10 mouse cellular contexts compared by ENCODE assay signal in the genomic region with DNA sequence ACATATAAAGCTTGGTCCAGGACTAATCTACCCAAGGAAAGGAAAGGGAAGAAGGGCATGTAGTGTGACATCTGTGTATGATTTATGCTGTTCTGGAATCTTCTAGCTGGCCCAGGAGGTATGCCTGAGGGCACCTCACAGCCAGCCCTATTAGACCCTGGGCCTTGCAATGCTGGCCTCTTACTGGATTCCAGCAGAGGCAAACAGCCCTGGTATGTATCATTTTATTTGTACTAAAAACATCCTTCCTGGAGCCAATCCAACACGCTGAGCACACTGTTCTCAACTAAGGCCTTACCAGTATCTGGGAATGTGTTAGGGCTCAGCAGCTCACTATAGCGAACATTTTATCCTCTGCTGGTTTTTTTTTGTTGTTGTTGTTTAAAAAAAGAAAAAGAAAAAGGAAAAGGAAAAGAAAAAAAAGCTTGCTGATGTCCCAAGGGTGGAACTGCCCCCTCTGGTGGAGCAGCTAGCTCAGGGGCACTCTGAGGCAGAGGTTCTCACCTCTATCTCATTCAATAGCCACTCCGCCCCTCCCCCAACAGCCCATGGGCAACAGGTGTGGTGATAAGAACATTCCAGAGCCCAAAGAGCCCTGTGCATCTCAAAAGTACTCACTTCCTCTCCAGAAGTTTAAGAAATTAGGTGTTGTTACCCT.
DNase-seq lines count a peak whose midpoint lies in the region; ATAC-seq and TF ChIP-seq lines count a peak whose summit lies in the region.
"Had no signal": no experiment of that assay in that cellular context is flagged by ENCODE, and none has a peak within 500 bp of the region (broad histone marks: within the 10 kb centered on the region; RNA-seq: fewer than 3 reads in every experiment).

No protein-coding gene starts in this region.

- H3K4me1 ChIP-seq in kidney, postnatal 0 days (replicated peaks; ENCODE audit: insufficient read depth, low read length), result peaks cover 46% of the 10 kb centered on the region
- H3K4me1 ChIP-seq in hindbrain, embryonic 12.5 days, result peaks cover 43% of the 10 kb centered on the region

- 0 out of 2 replicates have a peak, but pooled peaks have one; percentile 27 for ATAC-seq in kidney, postnatal 0 days (replicated peaks; ENCODE audit: low FRiP score, low read depth)
- no peak for ATAC-seq in hindbrain, embryonic 12.5 days (ENCODE audit: low FRiP score)
- ATAC-seq: forebrain, embryonic 14.5 days had no signal

- TF ChIP-seq CTCF in kidney, postnatal 0 days (IDR thresholded peaks at IDR 0.05; ENCODE audit: low read depth), result peak; percentile 42; the same call in 1 of the 2 replicates

- WGBS in kidney, postnatal 0 days, result 61% methylated on average over 3 of the region's 3 CpGs
- WGBS in hindbrain, embryonic 12.5 days, result 71% methylated on average over 3 of the region's 3 CpGs

- H3K9ac ChIP-seq in kidney, postnatal 0 days (ENCODE audit: low read depth, low read length), result no peak overlapping the region
- H3K9ac ChIP-seq in hindbrain, embryonic 12.5 days, result no peak overlapping the region

- DNase-seq in kidney, adult 11 months, result peak; percentile 43
- DNase-seq in kidney, adult 18-20 months, result no peak
- DNase-seq in ZHBTc4 (ENCODE audit: low read depth, low spot score), result peak; percentile 87
- peak; percentile 65 for DNase-seq in kidney, postnatal 0 days (ENCODE audit: low spot score)
- peak; percentile 42 to 63 for DNase-seq in lung, postnatal 4 days
- DNase-seq in layer of hippocampus, postnatal 36 days, result no peak
- no peak for DNase-seq in embryo, embryonic 9.5 days (ENCODE audit: extremely low spot score)

- H3K36me3 ChIP-seq in kidney, postnatal 0 days (ENCODE audit: insufficient read depth, low read length), result 0 out of 2 replicates have a peak, but pooled peaks cover 4% of the 10 kb centered on the region
- H3K36me3 ChIP-seq in hindbrain, embryonic 12.5 days, result peaks cover 6% of the 10 kb centered on the region; the same call in 1 of the 2 replicates

- H3K4me2 ChIP-seq in kidney, postnatal 0 days (ENCODE audit: low read length), result no peak overlapping the region
- H3K4me2 ChIP-seq in hindbrain, embryonic 12.5 days (replicated peaks), result no peak overlapping the region

- no peak overlapping the region for H3K4me3 ChIP-seq in kidney, postnatal 0 days (replicated peaks; ENCODE audit: low read depth, low read length)
- H3K4me3 ChIP-seq in hindbrain, embryonic 12.5 days, result no peak overlapping the region

- no peaks in the 10 kb centered on the region for H3K27me3 ChIP-seq in kidney, postnatal 0 days (ENCODE audit: insufficient read depth, low read length)
- no peaks in the 10 kb centered on the region for H3K27me3 ChIP-seq in hindbrain, embryonic 12.5 days
- H3K27me3 ChIP-seq: megakaryocyte, embryonic 14.5 days had no signal

- H3K9me3 ChIP-seq in kidney, postnatal 0 days (replicated peaks; ENCODE audit: low read length), result no peaks in the 10 kb centered on the region
- H3K9me3 ChIP-seq in hindbrain, embryonic 12.5 days (replicated peaks), result no peaks in the 10 kb centered on the region
- H3K9me3 ChIP-seq: megakaryocyte, embryonic 14.5 days had no signal

- H3K27ac ChIP-seq in kidney, postnatal 0 days, result peak overlapping the region; percentile 70
- H3K27ac ChIP-seq in hindbrain, embryonic 12.5 days, result no peak overlapping the region

Comparison
In these comparisons a context has a peak if more than half of its experiments do, and no peak if none do; other contexts are left out.
1. DNase-seq: peak in kidney, adult 11 months (single experiment), ZHBTc4 (single experiment), kidney, postnatal 0 days (single experiment) and lung, postnatal 4 days (2 of 2); none in kidney, adult 18-20 months (single experiment), layer of hippocampus, postnatal 36 days (0 of 2) and embryo, embryonic 9.5 days (single experiment).